Mouse (Mus musculus): Measurements from ENCODE around the gene Pold1.

DNA sequence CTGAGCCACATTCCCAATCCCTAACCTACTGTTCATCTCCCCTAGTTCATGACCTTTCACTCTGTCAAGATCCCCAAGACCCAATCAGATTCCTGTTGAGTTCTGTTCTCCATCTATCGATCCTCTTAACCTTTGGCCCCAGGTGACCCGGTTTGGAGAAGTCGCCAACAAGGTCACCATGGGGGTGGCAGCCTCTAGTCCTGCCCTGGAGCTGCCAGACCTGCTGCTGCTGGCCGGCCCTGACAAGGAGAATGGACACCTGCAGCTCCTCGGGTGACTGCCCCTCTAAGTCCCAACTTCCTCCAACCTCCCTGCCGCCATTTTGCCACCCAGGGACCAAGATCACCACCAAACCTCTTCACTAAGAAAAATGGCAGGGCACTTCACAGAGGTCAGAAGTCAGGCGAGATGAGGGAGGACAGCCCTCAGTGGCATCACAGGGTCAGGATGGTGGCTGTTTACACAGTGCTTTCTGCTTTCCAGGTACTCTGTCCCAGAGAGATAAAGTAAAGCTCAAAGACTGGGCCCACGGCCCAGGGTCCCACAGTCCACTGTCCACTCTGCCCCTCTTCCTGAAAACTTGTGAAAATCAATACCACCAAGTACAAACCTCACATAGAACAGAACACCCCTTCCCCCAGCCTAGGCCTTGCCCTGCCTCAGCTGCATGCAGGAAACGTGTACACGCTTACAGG lies 51.1 kb downstream of the Pold1 start:
- TF ChIP-seq POLR2A (IDR thresholded peaks at IDR 0.05; ENCODE audit: borderline replicate concordance, extremely low read depth, insufficient read depth, insufficient read length, poor library complexity, severe bottlenecking), result no peak
- TF ChIP-seq CTCF (IDR thresholded peaks at IDR 0.05; ENCODE audit: borderline replicate concordance, extremely low read depth, insufficient read depth, insufficient read length), result no peak
